Mouse (Mus musculus): ENCODE results near the gene Dcbld1. TPM values are rescaled to one million over a fixed set of nuclear protein-coding genes. Genes with fewer than 3 reads are reported as not detected.

Gene Dcbld1
- polyA plus RNA-seq, 1 experiment from 2014 or later, result 20.5 TPM

DNA sequence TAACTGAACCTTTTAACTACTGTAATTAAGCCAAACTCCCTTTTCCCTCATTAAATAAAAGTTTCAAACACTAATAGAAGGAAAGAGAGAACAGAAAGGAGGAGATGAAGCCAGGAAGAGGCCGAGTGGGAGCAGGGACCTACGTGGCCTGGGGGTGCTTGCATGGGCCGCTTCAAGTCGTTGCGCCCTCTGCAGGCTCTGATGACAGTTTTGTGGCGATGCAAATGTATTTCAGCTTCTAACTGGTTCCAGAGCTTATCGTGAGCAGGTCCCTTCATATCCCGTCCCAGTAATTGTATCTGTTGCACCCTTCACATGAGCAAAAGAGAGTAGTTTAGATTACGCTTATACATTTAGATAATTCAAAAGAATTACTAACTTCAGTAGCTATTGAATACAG lies 119.8 kb downstream of the Dcbld1 start:
- Histone ChIP-seq H3K9me3 (ENCODE audit: low read length) (no peaks in the 10 kb centered on the region), H3K27me3 (replicated peaks; ENCODE audit: insufficient read depth, low read length) (no peaks in the 10 kb centered on the region), H3K36me3 (ENCODE audit: insufficient read depth, low read length) (peaks cover 14% of the 10 kb centered on the region), H3K4me3 (ENCODE audit: low read depth, low read length) (no peak overlapping the region), H3K4me2 (replicated peaks; ENCODE audit: low read depth, low read length) (no peak overlapping the region), H3K4me1 (ENCODE audit: insufficient read depth, low read depth, low read length) (no peaks in the 10 kb centered on the region), H3K9ac (replicated peaks; ENCODE audit: low read depth) (no peak overlapping the region), H3K27ac (ENCODE audit: low read length) (no peak overlapping the region)
- no peak for TF ChIP-seq EP300 (IDR thresholded peaks at IDR 0.05)
- peak; percentile 37 for TF ChIP-seq CTCF (IDR thresholded peaks at IDR 0.05)
- ATAC-seq (no peak), DNase-seq (ENCODE audit: low spot score) (no peak)
- WGBS, result 80% methylated on average over 9 of the region's 9 CpGs

DNA sequence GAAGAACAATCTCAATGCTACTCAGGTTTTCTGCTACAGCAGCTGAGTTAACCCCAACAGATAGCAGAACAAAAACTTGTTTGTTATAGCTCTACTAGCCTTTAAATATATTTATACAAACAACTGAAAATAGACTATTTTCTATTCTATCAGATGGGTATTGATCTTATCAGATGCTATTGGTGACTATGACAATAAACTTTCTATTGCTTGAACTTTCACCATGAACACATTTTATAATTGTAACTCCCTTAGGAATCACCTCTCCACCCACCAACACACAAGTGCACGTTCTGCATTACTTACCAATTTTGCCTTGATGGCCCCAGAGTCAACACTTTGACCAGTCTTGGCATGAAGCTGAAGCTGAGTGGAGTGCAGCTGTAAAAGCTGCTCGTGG lies 125.0 kb downstream of the Dcbld1 start, which contains the start of gene Gm26741:
Gene Gm26741, plus strand, starts transcription at position 301 of the 400 bp plus-strand sequence.
- TF ChIP-seq EP300 (IDR thresholded peaks at IDR 0.05) (no peak), CTCF (IDR thresholded peaks at IDR 0.05) (no peak)
- H3K27ac ChIP-seq (ENCODE audit: low read length), result no peak within 1 kb of the TSS
- H3K4me1 ChIP-seq (ENCODE audit: insufficient read depth, low read depth, low read length), result no peaks in the 10 kb centered on the region
- ATAC-seq, result no peak
- H3K36me3 ChIP-seq (ENCODE audit: insufficient read depth, low read length), result 0 out of 2 replicates have a peak, but pooled peaks cover 4% of the 10 kb centered on the region
- H3K27me3 ChIP-seq (replicated peaks; ENCODE audit: insufficient read depth, low read length), result no peaks in the 10 kb centered on the region
- no peak within 1 kb of the TSS for H3K4me2 ChIP-seq (replicated peaks; ENCODE audit: low read depth, low read length)
- 82% methylated on average over 2 of the region's 2 CpGs for whole genome bisulfite sequencing
- no peak within 1 kb of the TSS for H3K9ac ChIP-seq (replicated peaks; ENCODE audit: low read depth)
- no peak within 1 kb of the TSS for H3K4me3 ChIP-seq (ENCODE audit: low read depth, low read length)
- DNase-seq (ENCODE audit: low spot score), result no peak
- H3K9me3 ChIP-seq (ENCODE audit: low read length), result no peaks in the 10 kb centered on the region

DNA sequence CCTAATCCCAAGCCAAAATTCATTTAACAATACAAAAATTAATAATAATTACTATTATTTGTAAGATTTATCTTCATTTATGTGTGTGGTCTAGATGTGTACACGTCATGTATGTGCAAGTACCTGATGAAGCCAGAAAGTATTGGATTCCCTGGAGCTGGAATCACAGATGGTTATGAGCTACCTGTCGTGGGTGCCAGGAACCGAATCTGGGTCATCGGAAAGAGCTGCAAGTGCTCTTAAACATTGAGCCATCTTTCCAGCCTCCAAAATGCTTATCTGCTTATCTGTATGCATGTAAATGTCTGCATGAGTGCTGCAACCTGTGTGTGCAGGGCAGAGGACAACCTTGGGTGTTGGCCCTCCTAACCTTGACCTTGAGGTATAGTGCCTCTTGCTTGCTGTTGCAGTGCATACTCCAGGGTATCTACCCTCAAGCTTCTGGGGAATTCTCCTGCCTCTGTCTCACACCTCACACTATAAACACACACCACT lies 126.9 kb downstream of the Dcbld1 start:
- no peak for ATAC-seq
- Histone ChIP-seq H3K9ac (replicated peaks; ENCODE audit: low read depth) (no peak overlapping the region), H3K9me3 (ENCODE audit: low read length) (no peaks in the 10 kb centered on the region), H3K4me2 (replicated peaks; ENCODE audit: low read depth, low read length) (no peak overlapping the region), H3K36me3 (ENCODE audit: insufficient read depth, low read length) (0 out of 2 replicates have a peak, but pooled peaks cover 2% of the 10 kb centered on the region), H3K27ac (ENCODE audit: low read length) (no peak overlapping the region), H3K27me3 (replicated peaks; ENCODE audit: insufficient read depth, low read length) (no peaks in the 10 kb centered on the region), H3K4me3 (ENCODE audit: low read depth, low read length) (no peak overlapping the region), H3K4me1 (ENCODE audit: insufficient read depth, low read depth, low read length) (no peaks in the 10 kb centered on the region)
- 95% methylated on average over 4 of the region's 4 CpGs for WGBS
- TF ChIP-seq CTCF (IDR thresholded peaks at IDR 0.05) (no peak), EP300 (IDR thresholded peaks at IDR 0.05) (no peak)
- DNase-seq (ENCODE audit: low spot score), result no peak

DNA sequence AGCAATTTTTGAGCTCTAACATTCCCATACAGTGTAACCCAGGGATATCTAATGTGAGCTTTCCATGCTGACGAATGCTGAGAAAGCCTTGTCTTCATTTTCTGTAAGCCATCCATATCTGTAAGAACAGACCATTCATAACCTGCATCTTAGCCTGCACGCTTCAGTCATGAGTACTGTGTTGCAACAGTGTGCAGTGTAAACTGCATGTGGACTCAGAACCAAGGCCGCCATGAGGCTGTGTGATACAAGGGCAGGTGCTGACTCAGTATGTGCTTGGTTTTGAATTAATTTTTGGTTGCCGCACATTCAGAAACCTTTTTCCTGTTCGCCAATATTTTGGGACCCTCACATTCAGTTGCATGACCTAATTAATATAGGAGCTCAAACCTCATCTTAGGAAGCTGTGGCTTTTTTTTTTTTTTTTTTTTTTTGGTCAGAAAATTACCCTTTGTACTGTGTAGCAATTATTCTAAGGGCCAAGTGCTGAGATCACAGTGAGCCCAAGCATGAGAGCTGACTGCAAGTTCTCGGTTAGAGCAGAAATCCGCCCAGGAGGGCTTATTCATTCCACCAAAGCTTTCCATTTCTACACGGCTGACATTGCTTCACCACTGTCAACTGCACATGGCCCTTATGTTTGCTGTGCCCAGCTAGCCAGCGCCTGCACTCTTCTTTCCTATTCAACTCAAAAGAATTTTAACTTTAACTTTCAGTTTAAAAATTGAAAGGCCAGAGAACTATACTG lies 127.6 kb downstream of the Dcbld1 start:
- Histone ChIP-seq H3K27ac (ENCODE audit: low read length) (no peak overlapping the region), H3K36me3 (ENCODE audit: insufficient read depth, low read length) (no peaks in the 10 kb centered on the region), H3K4me1 (ENCODE audit: insufficient read depth, low read depth, low read length) (no peaks in the 10 kb centered on the region), H3K4me3 (ENCODE audit: low read depth, low read length) (no peak overlapping the region), H3K4me2 (replicated peaks; ENCODE audit: low read depth, low read length) (no peak overlapping the region), H3K9ac (replicated peaks; ENCODE audit: low read depth) (no peak overlapping the region), H3K9me3 (ENCODE audit: low read length) (no peaks in the 10 kb centered on the region), H3K27me3 (replicated peaks; ENCODE audit: insufficient read depth, low read length) (no peaks in the 10 kb centered on the region)
- DNase-seq (ENCODE audit: low spot score), result no peak
- TF ChIP-seq EP300 (IDR thresholded peaks at IDR 0.05), result no peak
- TF ChIP-seq CTCF (IDR thresholded peaks at IDR 0.05), result no peak
- ATAC-seq, result no peak
- 87% methylated on average over 9 of the region's 9 CpGs for whole genome bisulfite sequencing

GRCm38 (mm10) chr10:52368376-52368775 lies 135.0 kb downstream of the Dcbld1 start:
- no peak for ATAC-seq
- no peak for TF ChIP-seq CTCF (IDR thresholded peaks at IDR 0.05)
- TF ChIP-seq EP300 (IDR thresholded peaks at IDR 0.05), result no peak
- Histone ChIP-seq H3K9ac (replicated peaks; ENCODE audit: low read depth) (no peak overlapping the region), H3K4me2 (replicated peaks; ENCODE audit: low read depth, low read length) (no peak overlapping the region), H3K27ac (ENCODE audit: low read length) (no peak overlapping the region), H3K36me3 (ENCODE audit: insufficient read depth, low read length) (no peaks in the 10 kb centered on the region), H3K4me3 (ENCODE audit: low read depth, low read length) (no peak overlapping the region), H3K27me3 (replicated peaks; ENCODE audit: insufficient read depth, low read length) (no peaks in the 10 kb centered on the region), H3K9me3 (ENCODE audit: low read length) (no peaks in the 10 kb centered on the region), H3K4me1 (ENCODE audit: insufficient read depth, low read depth, low read length) (no peaks in the 10 kb centered on the region)
- DNase-seq (ENCODE audit: low spot score), result no peak
- WGBS, result 78% methylated on average over 4 of the region's 4 CpGs

Other genes with a start within 250 kb of the Dcbld1 start
- gene Vgll2, start 211.1 kb upstream of the Dcbld1 start, polyA plus RNA-seq (2015; fragmentation: Nextera tagmentation; extraction: Ambion mirVana), result not detected in 2 replicates
- gene Ros1, start 38.4 kb upstream of the Dcbld1 start, polyA plus RNA-seq (2015; fragmentation: Nextera tagmentation; extraction: Ambion mirVana), result 1.2 and 1.4 TPM in 2 replicates
- gene Gm26741, start 125.1 kb downstream of the Dcbld1 start, polyA plus RNA-seq (2015; fragmentation: Nextera tagmentation; extraction: Ambion mirVana), result not detected in 2 replicates
- gene Gopc, start 148.5 kb downstream of the Dcbld1 start, polyA plus RNA-seq (2015; fragmentation: Nextera tagmentation; extraction: Ambion mirVana), result 13.7 and 15.4 TPM in 2 replicates
- not detected in 2 replicates for gene Nepn, start 155.4 kb downstream of the Dcbld1 start, polyA plus RNA-seq (2015; fragmentation: Nextera tagmentation; extraction: Ambion mirVana)
- 9.0 and 11.3 TPM in 2 replicates for gene Nus1, start 183.9 kb downstream of the Dcbld1 start, polyA plus RNA-seq (2015; fragmentation: Nextera tagmentation; extraction: Ambion mirVana)

Data from lung, postnatal 0 days (tissue).